Mouse (Mus musculus): Measurements from ENCODE around the gene Clcn3. TPM values are rescaled to one million over a fixed set of nuclear protein-coding genes. Genes with fewer than 3 reads are reported as not detected.
A peak's percentile ranks its signal among the peaks of the same experiment; 100 is the strongest.
"Not testable (repeated sequence)": the region's sequence is repeated elsewhere in the genome, so short reads cannot be mapped to it uniquely, and the experiment has no call there.

Gene Clcn3
- 80.7 and 90.1 TPM in 2 replicates for polyA plus RNA-seq (2014; fragmentation: Nextera tagmentation; extraction: Ambion mirVana)

GRCm38 (mm10) chr8:60982701-60983687 lies at the start of gene Clcn3:
TSS of gene Clcn3 (minus strand) at chr8:60983300.
- peak; percentile 100 for ATAC-seq (ENCODE audit: low read depth)
- WGBS = under 1% methylated on average over 101 of the region's 101 CpGs

GRCm38 (mm10) chr8:60996468-60996867 lies 13.4 kb upstream of the Clcn3 start:
- ATAC-seq (ENCODE audit: low read depth) = no peak
- H3K27ac ChIP-seq (ENCODE audit: low read depth, low read length) = no peak overlapping the region
- no peaks in the 10 kb centered on the region for H3K27me3 ChIP-seq (ENCODE audit: control insufficient read depth, insufficient read depth, low read length)
- H3K36me3 ChIP-seq (ENCODE audit: control insufficient read depth, insufficient read depth, low read length) = no peaks in the 10 kb centered on the region
- no peak overlapping the region for H3K4me2 ChIP-seq (ENCODE audit: low read depth, low read length)
- no peaks in the 10 kb centered on the region for H3K9me3 ChIP-seq (ENCODE audit: control insufficient read depth, low read length)
- no peak overlapping the region for H3K4me3 ChIP-seq (ENCODE audit: low read depth, low read length)
- WGBS = 86% methylated on average over 3 of the region's 3 CpGs
- H3K9ac ChIP-seq (replicated peaks; ENCODE audit: low read depth, low read length) = no peak overlapping the region
- peaks cover 7% of the 10 kb centered on the region for H3K4me1 ChIP-seq (ENCODE audit: control insufficient read depth, insufficient read depth, low read length)

More at GRCm38 (mm10) chr8:60982701-60983687, at the start of gene Clcn3:
- Histone ChIP-seq H3K4me2 (ENCODE audit: low read depth, low read length) (peak within 1 kb of the TSS; percentile 81), H3K9me3 (ENCODE audit: control insufficient read depth, low read length) (no peaks in the 10 kb centered on the region), H3K27ac (ENCODE audit: low read depth, low read length) (peak within 1 kb of the TSS; percentile 86), H3K4me1 (ENCODE audit: control insufficient read depth, insufficient read depth, low read length) (peaks cover 6% of the 10 kb centered on the region; the same call in 1 of the 2 replicates), H3K4me3 (ENCODE audit: low read depth, low read length) (peak within 1 kb of the TSS; percentile 87), H3K27me3 (ENCODE audit: control insufficient read depth, insufficient read depth, low read length) (no peaks in the 10 kb centered on the region), H3K9ac (replicated peaks; ENCODE audit: low read depth, low read length) (peak within 1 kb of the TSS; percentile 78), H3K36me3 (ENCODE audit: control insufficient read depth, insufficient read depth, low read length) (no peaks in the 10 kb centered on the region)

GRCm38 (mm10) chr8:60993639-60993986 lies 10.5 kb upstream of the Clcn3 start:
- no peaks in the 10 kb centered on the region for H3K36me3 ChIP-seq (ENCODE audit: control insufficient read depth, insufficient read depth, low read length)
- H3K9ac ChIP-seq (replicated peaks; ENCODE audit: low read depth, low read length) = peak overlapping the region; percentile 74
- ATAC-seq (ENCODE audit: low read depth) = no peak; the same call in 1 of the 2 replicates
- peaks cover 7% of the 10 kb centered on the region for H3K4me1 ChIP-seq (ENCODE audit: control insufficient read depth, insufficient read depth, low read length)
- H3K4me2 ChIP-seq (ENCODE audit: low read depth, low read length) = peak overlapping the region; percentile 62
- no peaks in the 10 kb centered on the region for H3K27me3 ChIP-seq (ENCODE audit: control insufficient read depth, insufficient read depth, low read length)
- 7% methylated on average over 12 of the region's 12 CpGs for WGBS
- peak overlapping the region; percentile 88 for H3K4me3 ChIP-seq (ENCODE audit: low read depth, low read length)
- H3K27ac ChIP-seq (ENCODE audit: low read depth, low read length) = peak overlapping the region; percentile 88
- no peaks in the 10 kb centered on the region for H3K9me3 ChIP-seq (ENCODE audit: control insufficient read depth, low read length)

- Histone ChIP-seq H3K4me3 (ENCODE audit: low read depth, low read length) (peak within 1 kb of the TSS; percentile 88), H3K27ac (ENCODE audit: low read depth, low read length) (peak within 1 kb of the TSS; percentile 88), H3K4me2 (ENCODE audit: low read depth, low read length) (peak within 1 kb of the TSS; percentile 62), H3K36me3 (ENCODE audit: control insufficient read depth, insufficient read depth, low read length) (no peaks in the 10 kb centered on the region), H3K9me3 (ENCODE audit: control insufficient read depth, low read length) (no peaks in the 10 kb centered on the region), H3K9ac (replicated peaks; ENCODE audit: low read depth, low read length) (peak within 1 kb of the TSS; percentile 74), H3K27me3 (ENCODE audit: control insufficient read depth, insufficient read depth, low read length) (no peaks in the 10 kb centered on the region), H3K4me1 (ENCODE audit: control insufficient read depth, insufficient read depth, low read length) (peaks cover 7% of the 10 kb centered on the region)
- WGBS = 1% methylated on average over 55 of the region's 57 CpGs
- peak; percentile 96 for ATAC-seq (ENCODE audit: low read depth)
Measured at GRCm38 (mm10) chr8:60992910-60993638, 10.0 kb upstream of the Clcn3 start, which contains the start of gene Nek1. TSS of gene Nek1 (plus strand) at chr8:60993195.

GRCm38 (mm10) chr8:60992561-60992909 lies 9.4 kb upstream of the Clcn3 start:
- no peaks in the 10 kb centered on the region for H3K9me3 ChIP-seq (ENCODE audit: control insufficient read depth, low read length)
- ATAC-seq (ENCODE audit: low read depth) = no peak; the same call in 1 of the 2 replicates
- H3K27ac ChIP-seq (ENCODE audit: low read depth, low read length) = peak overlapping the region; percentile 83
- peak overlapping the region; percentile 88 for H3K4me3 ChIP-seq (ENCODE audit: low read depth, low read length)
- peaks cover 7% of the 10 kb centered on the region for H3K4me1 ChIP-seq (ENCODE audit: control insufficient read depth, insufficient read depth, low read length)
- 1% methylated on average over 16 of the region's 16 CpGs for WGBS
- H3K4me2 ChIP-seq (ENCODE audit: low read depth, low read length) = peak overlapping the region; percentile 56
- H3K9ac ChIP-seq (replicated peaks; ENCODE audit: low read depth, low read length) = peak overlapping the region; percentile 49
- no peaks in the 10 kb centered on the region for H3K27me3 ChIP-seq (ENCODE audit: control insufficient read depth, insufficient read depth, low read length)
- H3K36me3 ChIP-seq (ENCODE audit: control insufficient read depth, insufficient read depth, low read length) = no peaks in the 10 kb centered on the region

GRCm38 (mm10) chr8:60984260-60985010 lies 1.3 kb upstream of the Clcn3 start:
- 85% methylated on average over 17 of the region's 17 CpGs for WGBS
- peak overlapping the region; percentile 81 for H3K4me2 ChIP-seq (ENCODE audit: low read depth, low read length)
- H3K27ac ChIP-seq (ENCODE audit: low read depth, low read length); H3K36me3 ChIP-seq (ENCODE audit: control insufficient read depth, insufficient read depth, low read length); H3K4me3 ChIP-seq (ENCODE audit: low read depth, low read length); H3K9me3 ChIP-seq (ENCODE audit: control insufficient read depth, low read length); H3K27me3 ChIP-seq (ENCODE audit: control insufficient read depth, insufficient read depth, low read length); H3K4me1 ChIP-seq (ENCODE audit: control insufficient read depth, insufficient read depth, low read length); ATAC-seq (ENCODE audit: low read depth); H3K9ac ChIP-seq (replicated peaks; ENCODE audit: low read depth, low read length): not testable (repeated sequence)

GRCm38 (mm10) chr8:60983688-60984079 lies 584 bp upstream of the Clcn3 start:
- Histone ChIP-seq H3K36me3 (ENCODE audit: control insufficient read depth, insufficient read depth, low read length) (no peaks in the 10 kb centered on the region), H3K4me2 (ENCODE audit: low read depth, low read length) (peak overlapping the region; percentile 81), H3K9ac (replicated peaks; ENCODE audit: low read depth, low read length) (peak overlapping the region; percentile 78), H3K9me3 (ENCODE audit: control insufficient read depth, low read length) (no peaks in the 10 kb centered on the region), H3K27ac (ENCODE audit: low read depth, low read length) (peak overlapping the region; percentile 86), H3K4me3 (ENCODE audit: low read depth, low read length) (peak overlapping the region; percentile 87), H3K4me1 (ENCODE audit: control insufficient read depth, insufficient read depth, low read length) (peaks cover 6% of the 10 kb centered on the region; the same call in 1 of the 2 replicates), H3K27me3 (ENCODE audit: control insufficient read depth, insufficient read depth, low read length) (no peaks in the 10 kb centered on the region)
- peak; percentile 75 for ATAC-seq (ENCODE audit: low read depth)
- WGBS = 7% methylated on average over 9 of the region's 9 CpGs

GRCm38 (mm10) chr8:60981388-60981787 lies 1.7 kb downstream of the Clcn3 start:
- H3K9me3 ChIP-seq (ENCODE audit: control insufficient read depth, low read length) = no peaks in the 10 kb centered on the region
- H3K27me3 ChIP-seq (ENCODE audit: control insufficient read depth, insufficient read depth, low read length) = no peaks in the 10 kb centered on the region
- WGBS = 59% methylated on average over 1 of the region's 1 CpGs
- H3K36me3 ChIP-seq (ENCODE audit: control insufficient read depth, insufficient read depth, low read length) = no peaks in the 10 kb centered on the region
- H3K4me1 ChIP-seq (ENCODE audit: control insufficient read depth, insufficient read depth, low read length) = peaks cover 6% of the 10 kb centered on the region; the same call in 1 of the 2 replicates
- no peak overlapping the region for H3K9ac ChIP-seq (replicated peaks; ENCODE audit: low read depth, low read length)
- peak overlapping the region; percentile 81; the same call in 1 of the 2 replicates for H3K4me2 ChIP-seq (ENCODE audit: low read depth, low read length)
- no peak for ATAC-seq (ENCODE audit: low read depth)
- H3K27ac ChIP-seq (ENCODE audit: low read depth, low read length) = no peak overlapping the region
- H3K4me3 ChIP-seq (ENCODE audit: low read depth, low read length) = no peak overlapping the region
